Mouse (Mus musculus): Measurements from ENCODE around the gene Tcl1b2.

DNA sequence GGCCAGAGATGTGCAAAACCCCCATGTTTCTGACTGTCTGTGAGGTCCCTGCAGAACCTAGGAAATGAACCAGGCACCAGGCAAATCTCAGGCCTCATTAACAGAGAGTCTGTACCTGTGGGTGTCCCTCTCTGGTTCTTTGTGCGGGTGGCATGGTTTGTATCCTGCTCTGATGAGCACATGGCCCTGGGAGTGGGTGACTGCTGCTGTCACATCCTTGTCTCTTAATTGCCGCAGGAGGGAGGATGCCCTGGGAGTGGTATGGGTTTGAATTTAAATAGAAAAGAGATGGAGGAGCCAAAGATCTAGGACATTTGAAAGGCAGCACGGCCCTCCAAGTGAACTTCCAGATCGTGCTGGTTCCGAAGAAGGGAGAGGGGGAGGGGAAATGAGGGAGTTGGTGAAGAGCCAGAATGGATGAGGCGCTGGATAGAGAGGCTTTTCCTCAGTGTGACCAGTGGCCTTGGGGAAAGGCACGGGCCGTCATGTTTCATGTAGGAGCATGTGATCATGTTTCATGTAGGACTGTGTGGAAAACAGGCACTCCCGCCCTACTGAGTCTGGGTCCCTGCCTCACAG, 46.3 kb upstream of the Tcl1b2 start:
- TF ChIP-seq CTCF (IDR thresholded peaks at IDR 0.05; ENCODE audit: low read depth, low read length) = no peak
- no peak for TF ChIP-seq POLR2AphosphoS5 (IDR thresholded peaks at IDR 0.05; ENCODE audit: insufficient replicate concordance, low read depth, low read length)

Measured in G1E (cell line).